Mouse (Mus musculus): ENCODE measurements around the gene Zfp28. TPM values are rescaled to one million over a fixed set of nuclear protein-coding genes. Genes with fewer than 3 reads are reported as not detected.

Zfp28 gene
- polyA plus RNA-seq, 1 experiment from 2014 or later = 17.7 TPM

- peak overlapping the region; percentile 43 for H3K4me3 ChIP-seq
- no peaks in the 10 kb centered on the region for H3K9me3 ChIP-seq
- H3K27ac ChIP-seq = peak overlapping the region; percentile 46
- no peaks in the 10 kb centered on the region for H3K27me3 ChIP-seq (replicated peaks)
- no peaks in the 10 kb centered on the region for H3K4me1 ChIP-seq
- peak; percentile 79 for ATAC-seq (replicated peaks)
- H3K4me2 ChIP-seq = peak overlapping the region; percentile 59
- H3K9ac ChIP-seq = peak overlapping the region; percentile 55
- 18% methylated on average over 8 of the region's 8 CpGs for WGBS
- H3K36me3 ChIP-seq (replicated peaks) = no peaks in the 10 kb centered on the region
Observed at GRCm38 (mm10) chr7:6415442-6415787, 32.3 kb downstream of the Zfp28 start.

- no peaks in the 10 kb centered on the region for H3K36me3 ChIP-seq (replicated peaks)
- no peak overlapping the region for H3K4me3 ChIP-seq
- no peak for ATAC-seq (replicated peaks)
- H3K27me3 ChIP-seq (replicated peaks) = no peaks in the 10 kb centered on the region
- no peak overlapping the region for H3K27ac ChIP-seq
- H3K4me1 ChIP-seq = no peaks in the 10 kb centered on the region
- 78% methylated on average over 6 of the region's 6 CpGs for WGBS
- no peaks in the 10 kb centered on the region for H3K9me3 ChIP-seq
- H3K9ac ChIP-seq = no peak overlapping the region
- no peak overlapping the region for H3K4me2 ChIP-seq
Observed at GRCm38 (mm10) chr7:6419894-6420293, 36.8 kb downstream of the Zfp28 start.

GRCm38 (mm10) chr7:6429381-6429780 lies 46.3 kb downstream of the Zfp28 start:
- Histone ChIP-seq H3K9ac (no peak overlapping the region), H3K27ac (no peak overlapping the region), H3K36me3 (replicated peaks) (no peaks in the 10 kb centered on the region; the same call in 1 of the 2 replicates), H3K9me3 (peaks cover 3% of the 10 kb centered on the region; the same call in 1 of the 2 replicates), H3K27me3 (replicated peaks) (no peaks in the 10 kb centered on the region), H3K4me1 (peaks cover 3% of the 10 kb centered on the region), H3K4me3 (no peak overlapping the region), H3K4me2 (no peak overlapping the region)
- no peak for ATAC-seq (replicated peaks)
- WGBS = 87% methylated on average over 3 of the region's 3 CpGs

DNA sequence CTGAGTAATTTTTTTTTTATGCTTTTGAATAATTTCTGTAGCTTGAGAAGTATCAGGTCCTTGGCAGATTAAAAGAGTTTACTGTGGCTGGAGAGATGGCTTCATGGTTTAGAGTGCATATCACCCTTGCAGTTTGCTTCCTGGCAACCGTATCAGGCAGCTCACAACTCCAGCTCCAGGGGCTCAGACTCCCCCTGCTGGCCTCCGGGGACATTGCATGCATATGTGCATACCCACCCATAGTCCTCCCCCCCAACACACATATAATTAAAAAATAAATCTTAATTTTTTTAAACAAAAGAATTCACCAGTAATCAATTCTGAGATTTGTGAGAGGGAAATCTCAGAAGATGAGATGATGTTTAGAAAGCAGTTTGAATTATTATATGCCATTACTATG lies 47.2 kb downstream of the Zfp28 start:
- no peak for ATAC-seq (replicated peaks)
- Histone ChIP-seq H3K27ac (no peak overlapping the region), H3K4me2 (no peak overlapping the region), H3K27me3 (replicated peaks) (no peaks in the 10 kb centered on the region), H3K4me3 (no peak overlapping the region), H3K36me3 (replicated peaks) (no peaks in the 10 kb centered on the region; the same call in 1 of the 2 replicates), H3K9me3 (peaks cover 3% of the 10 kb centered on the region; the same call in 1 of the 2 replicates), H3K4me1 (peaks cover 10% of the 10 kb centered on the region), H3K9ac (no peak overlapping the region)
- WGBS = 39% methylated on average over 2 of the region's 2 CpGs

GRCm38 (mm10) chr7:6438388-6438787 lies 55.3 kb downstream of the Zfp28 start, which contains the start of gene Olfr1344:
Gene Olfr1344, plus strand, starts transcription at chr7:6438688.
- no peak for ATAC-seq (replicated peaks)
- WGBS = 86% methylated on average over 3 of the region's 3 CpGs

DNA sequence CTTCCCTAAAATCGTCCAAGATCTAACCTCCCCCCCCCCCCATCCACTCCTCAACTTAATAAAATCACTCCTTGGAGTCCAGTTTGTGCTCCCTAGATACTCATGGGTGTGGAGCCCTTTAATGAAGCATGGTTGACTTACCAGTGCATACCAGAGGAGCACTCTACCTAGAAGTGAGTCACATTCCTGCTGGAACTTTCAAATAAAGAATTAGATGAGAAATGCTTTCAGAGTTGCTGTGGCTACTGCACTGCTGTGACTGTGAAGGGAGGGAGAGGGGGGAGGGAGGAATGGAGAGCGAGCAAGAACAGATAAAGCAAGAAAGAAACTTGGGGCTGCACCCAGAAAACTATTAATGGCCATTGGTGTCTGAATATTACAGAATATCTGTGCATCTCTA lies 58.1 kb downstream of the Zfp28 start:
- H3K4me1 ChIP-seq = no peaks in the 10 kb centered on the region
- WGBS = 29% methylated on average over 2 of the region's 2 CpGs
- H3K27me3 ChIP-seq (replicated peaks) = no peaks in the 10 kb centered on the region
- ATAC-seq (replicated peaks) = no peak
- no peak overlapping the region for H3K27ac ChIP-seq
- H3K9me3 ChIP-seq = no peaks in the 10 kb centered on the region
- no peaks in the 10 kb centered on the region for H3K36me3 ChIP-seq (replicated peaks)
- no peak overlapping the region for H3K4me2 ChIP-seq
- H3K9ac ChIP-seq = no peak overlapping the region
- H3K4me3 ChIP-seq = no peak overlapping the region

More at GRCm38 (mm10) chr7:6438388-6438787, 55.3 kb downstream of the Zfp28 start, which contains the start of gene Olfr1344:
- Histone ChIP-seq H3K4me3 (no peak within 1 kb of the TSS), H3K9ac (no peak within 1 kb of the TSS), H3K9me3 (no peaks in the 10 kb centered on the region), H3K27ac (no peak within 1 kb of the TSS), H3K4me1 (peaks cover 16% of the 10 kb centered on the region), H3K27me3 (replicated peaks) (no peaks in the 10 kb centered on the region), H3K4me2 (no peak within 1 kb of the TSS), H3K36me3 (replicated peaks) (no peaks in the 10 kb centered on the region)

Other genes starting within 250 kb of the Zfp28 start
- gene Zfp787, start 227.3 kb upstream of the Zfp28 start, polyA plus RNA-seq (2015; fragmentation: Nextera tagmentation; extraction: Ambion mirVana) = 26.3 and 28.1 TPM in 2 replicates
- gene Zfp444, start 211.1 kb upstream of the Zfp28 start, polyA plus RNA-seq (2015; fragmentation: Nextera tagmentation; extraction: Ambion mirVana) = 102 TPM in 2 replicates
- gene Galp, start 186.2 kb upstream of the Zfp28 start, polyA plus RNA-seq (2015; fragmentation: Nextera tagmentation; extraction: Ambion mirVana) = not detected in 2 replicates
- gene Zscan5b, start 161.0 kb upstream of the Zfp28 start, polyA plus RNA-seq (2015; fragmentation: Nextera tagmentation; extraction: Ambion mirVana) = not detected in 2 replicates
- not detected in 2 replicates for gene Epp13, start 130.6 kb upstream of the Zfp28 start, polyA plus RNA-seq (2015; fragmentation: Nextera tagmentation; extraction: Ambion mirVana)
- gene Zfp667, start 96.7 kb upstream of the Zfp28 start, polyA plus RNA-seq (2015; fragmentation: Nextera tagmentation; extraction: Ambion mirVana) = 15.5 and 16.8 TPM in 2 replicates
- gene Zfp583, start 52.0 kb upstream of the Zfp28 start, polyA plus RNA-seq (2015; fragmentation: Nextera tagmentation; extraction: Ambion mirVana) = 14.6 TPM in 2 replicates
- 8.9 and 11.1 TPM in 2 replicates for gene Gm3854, start 39.5 kb upstream of the Zfp28 start, polyA plus RNA-seq (2015; fragmentation: Nextera tagmentation; extraction: Ambion mirVana)
- gene Zfp78, start 20.0 kb upstream of the Zfp28 start, polyA plus RNA-seq (2015; fragmentation: Nextera tagmentation; extraction: Ambion mirVana) = 5.3 and 6.1 TPM in 2 replicates
- gene Smim17, start 15.4 kb downstream of the Zfp28 start, polyA plus RNA-seq (2015; fragmentation: Nextera tagmentation; extraction: Ambion mirVana) = 5.9 and 7.5 TPM in 2 replicates
- gene Gm20715, start 27.0 kb downstream of the Zfp28 start, polyA plus RNA-seq (2015; fragmentation: Nextera tagmentation; extraction: Ambion mirVana) = 0.05 TPM in 1 of 2 replicates, not detected in the other
- gene Olfr1344, start 55.4 kb downstream of the Zfp28 start, polyA plus RNA-seq (2015; fragmentation: Nextera tagmentation; extraction: Ambion mirVana) = 0.20 TPM in 1 of 2 replicates, not detected in the other
- not detected in 2 replicates for gene Olfr1336, start 72.9 kb downstream of the Zfp28 start, polyA plus RNA-seq (2015; fragmentation: Nextera tagmentation; extraction: Ambion mirVana)
- not detected in 2 replicates for gene Olfr1346, start 83.8 kb downstream of the Zfp28 start, polyA plus RNA-seq (2015; fragmentation: Nextera tagmentation; extraction: Ambion mirVana)
- not detected in 2 replicates for gene Olfr5, start 103.6 kb downstream of the Zfp28 start, polyA plus RNA-seq (2015; fragmentation: Nextera tagmentation; extraction: Ambion mirVana)
- gene Olfr1347, start 116.5 kb downstream of the Zfp28 start, polyA plus RNA-seq (2015; fragmentation: Nextera tagmentation; extraction: Ambion mirVana) = not detected in 2 replicates
- not detected in 2 replicates for gene Olfr1348, start 125.5 kb downstream of the Zfp28 start, polyA plus RNA-seq (2015; fragmentation: Nextera tagmentation; extraction: Ambion mirVana)
- gene Olfr1349, start 139.7 kb downstream of the Zfp28 start, polyA plus RNA-seq (2015; fragmentation: Nextera tagmentation; extraction: Ambion mirVana) = not detected in 2 replicates
- not detected in 2 replicates for gene Olfr1350, start 181.5 kb downstream of the Zfp28 start, polyA plus RNA-seq (2015; fragmentation: Nextera tagmentation; extraction: Ambion mirVana)

All from midbrain, embryonic 15.5 days (tissue).